Comparison of ENCODE assay signal across 21 mouse cellular contexts in the genomic region with DNA sequence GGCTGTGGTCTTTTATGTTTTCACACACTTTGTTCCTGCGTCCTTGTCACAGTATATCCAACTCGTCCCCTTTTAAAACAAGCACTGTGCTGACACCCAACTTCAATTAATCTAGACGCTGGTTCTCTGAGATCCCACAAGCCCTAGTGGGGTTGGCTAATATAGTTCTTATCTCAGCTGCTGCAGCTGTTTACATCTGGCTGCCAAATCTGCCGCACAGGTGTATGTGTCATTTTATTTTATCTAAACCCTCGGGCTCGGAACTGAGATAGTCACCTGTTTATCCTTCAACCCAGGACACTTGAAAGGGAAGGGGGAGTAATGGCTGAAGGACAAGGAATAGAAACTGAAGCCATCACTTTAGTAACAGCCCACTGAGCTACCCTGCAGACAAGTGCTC.
"Had no signal": no experiment of that assay in that cellular context is flagged by ENCODE, and none has a peak within 500 bp of the region (broad histone marks: within the 10 kb centered on the region; RNA-seq: fewer than 3 reads in every experiment).

No protein-coding gene starts in this region.

- H3K36me3 ChIP-seq: limb, embryonic 12.5 days; lung, embryonic 15.5 days; midbrain, embryonic 12.5 days had no signal

- H3K9ac ChIP-seq: limb, embryonic 12.5 days; limb, embryonic 15.5 days; lung, embryonic 15.5 days; midbrain, embryonic 12.5 days had no signal

- H3K4me3 ChIP-seq: left cerebral cortex, adult 2 months; limb, embryonic 12.5 days; limb, embryonic 15.5 days; lung, embryonic 15.5 days; midbrain, embryonic 12.5 days had no signal

- ATAC-seq: inflammation-experienced regulatory T-cells, adult 6 months; intestine, embryonic 16.5 days; midbrain, embryonic 16.5 days had no signal

- H3K4me1 ChIP-seq: midbrain, embryonic 12.5 days had no signal

- H3K27me3 ChIP-seq: limb, embryonic 12.5 days; limb, embryonic 15.5 days; lung, embryonic 15.5 days; midbrain, embryonic 12.5 days had no signal

- H3K9me3 ChIP-seq: limb, embryonic 12.5 days; limb, embryonic 15.5 days; lung, embryonic 15.5 days; midbrain, embryonic 12.5 days had no signal

- DNase-seq: kidney, adult 2 months; kidney, postnatal 25 days; layer of hippocampus, postnatal 36 days; left cerebral cortex, postnatal 4 days; lung, adult 18-20 months; lung, postnatal 10 days; lung, postnatal 36 days; right cerebral cortex, adult 18-20 months; right cerebral cortex, postnatal 14 days; right cerebral cortex, postnatal 4 days; thymus, postnatal 25 days had no signal

- H3K4me2 ChIP-seq: limb, embryonic 12.5 days; limb, embryonic 15.5 days; lung, embryonic 15.5 days; midbrain, embryonic 12.5 days had no signal

- H3K27ac ChIP-seq: kidney, postnatal 0 days; left cerebral cortex, adult 2 months; limb, embryonic 12.5 days; limb, embryonic 15.5 days; lung, embryonic 15.5 days; midbrain, embryonic 12.5 days; stomach, postnatal 0 days had no signal
